22 mouse cellular contexts compared by ENCODE assay signal in genomic region chr16:64885142-64885541, GRCm38 (mm10). TPM values are rescaled to one million over a fixed set of nuclear protein-coding genes. Genes with fewer than 3 reads are reported as not detected.
A peak's percentile ranks its signal among the peaks of the same experiment; 100 is the strongest.
DNase-seq lines count a peak whose midpoint lies in the region; ATAC-seq and TF ChIP-seq lines count a peak whose summit lies in the region.
"Had no signal": no experiment of that assay in that cellular context is flagged by ENCODE, and none has a peak within 500 bp of the region (broad histone marks: within the 10 kb centered on the region; RNA-seq: fewer than 3 reads in every experiment).

No protein-coding gene starts in this region.

- H3K9me3 ChIP-seq in hindbrain, embryonic 11.5 days (ENCODE audit: control insufficient read depth, low read length): no peaks in the 10 kb centered on the region
- H3K9me3 ChIP-seq in hindbrain, embryonic 13.5 days: 0 out of 2 replicates have a peak, but pooled peaks cover 3% of the 10 kb centered on the region
- peaks cover 35% of the 10 kb centered on the region for H3K9me3 ChIP-seq in ES-Bruce4 (replicated peaks; ENCODE audit: control insufficient read depth, insufficient read depth, low read length, poor library complexity, severe bottlenecking)
- H3K9me3 ChIP-seq: forebrain, embryonic 15.5 days; intestine, embryonic 15.5 days had no signal

- H3K4me3 ChIP-seq in hindbrain, embryonic 11.5 days (ENCODE audit: low read depth, low read length): no peak overlapping the region
- no peak overlapping the region for H3K4me3 ChIP-seq in hindbrain, embryonic 13.5 days
- no peak overlapping the region for H3K4me3 ChIP-seq in ES-Bruce4 (ENCODE audit: low read depth, low read length)
- H3K4me3 ChIP-seq: erythroblast, embryonic 14.5 days; forebrain, embryonic 15.5 days; gastrocnemius, adult 2 months; intestine, embryonic 15.5 days had no signal

- peak; percentile 97 for TF ChIP-seq EP300 in ES-Bruce4 (IDR thresholded peaks at IDR 0.05; ENCODE audit: insufficient read depth, low read depth, low read length)

- no peak for TF ChIP-seq POLR2A in ES-Bruce4 (IDR thresholded peaks at IDR 0.05; ENCODE audit: insufficient read depth, low read length)

- TF ChIP-seq CTCF in ES-Bruce4 (IDR thresholded peaks at IDR 0.05; ENCODE audit: low read depth, low read length): no peak

- no peak overlapping the region for H3K27ac ChIP-seq in hindbrain, embryonic 11.5 days (ENCODE audit: low read depth, low read length)
- no peak overlapping the region for H3K27ac ChIP-seq in hindbrain, embryonic 13.5 days
- H3K27ac ChIP-seq in ES-Bruce4 (ENCODE audit: insufficient read depth, low read length): peak overlapping the region; percentile 93
- H3K27ac ChIP-seq: forebrain, embryonic 15.5 days; gastrocnemius, adult 2 months; hindbrain, embryonic 14.5 days; intestine, embryonic 15.5 days had no signal

- no peaks in the 10 kb centered on the region for H3K36me3 ChIP-seq in hindbrain, embryonic 11.5 days (ENCODE audit: control insufficient read depth, insufficient read depth, low read length)
- H3K36me3 ChIP-seq in hindbrain, embryonic 13.5 days: no peaks in the 10 kb centered on the region
- H3K36me3 ChIP-seq in ES-Bruce4 (ENCODE audit: control insufficient read depth, insufficient read depth, low read length, poor library complexity, severe bottlenecking): no peaks in the 10 kb centered on the region
- H3K36me3 ChIP-seq: forebrain, embryonic 15.5 days; G1E; intestine, embryonic 15.5 days had no signal

- no peak for DNase-seq in hindbrain, embryonic 11.5 days (ENCODE audit: low spot score)
- peak; percentile 84 for DNase-seq in WW6 (ENCODE audit: low read depth, low spot score)
- DNase-seq in embryo, embryonic 10.5 days (ENCODE audit: low spot score): peak; percentile 61
- DNase-seq in layer of hippocampus, adult 11-12 months (ENCODE audit: low spot score): no peak
- DNase-seq in thymus, postnatal 4 days: no peak
- no peak for DNase-seq in frontal cortex, postnatal 10 days (ENCODE audit: low spot score in 2 of 2)
- DNase-seq: cerebellum, postnatal 10 days; gastrocnemius, adult 2 months; heart, postnatal 10 days; kidney, postnatal 25 days; layer of hippocampus, postnatal 36 days; left cerebral cortex, postnatal 4 days; lung, adult 2 months; lung, postnatal 4 days; midbrain, embryonic 14.5 days had no signal

- ATAC-seq in hindbrain, embryonic 11.5 days (ENCODE audit: low FRiP score): peak; percentile 49; the same call in 1 of the 2 replicates
- no peak for ATAC-seq in hindbrain, embryonic 13.5 days (ENCODE audit: low FRiP score)
- ATAC-seq: forebrain, embryonic 15.5 days had no signal

- 22% methylated on average over 3 of the region's 3 CpGs for WGBS in hindbrain, embryonic 11.5 days
- WGBS in hindbrain, embryonic 13.5 days: 26% methylated on average over 3 of the region's 3 CpGs

- H3K4me2 ChIP-seq in hindbrain, embryonic 11.5 days (replicated peaks; ENCODE audit: low read depth, low read length): no peak overlapping the region
- no peak overlapping the region for H3K4me2 ChIP-seq in hindbrain, embryonic 13.5 days
- H3K4me2 ChIP-seq: forebrain, embryonic 15.5 days; hindbrain, embryonic 14.5 days; intestine, embryonic 15.5 days had no signal

- H3K27me3 ChIP-seq in hindbrain, embryonic 11.5 days (ENCODE audit: control insufficient read depth, insufficient read depth, low read length): no peaks in the 10 kb centered on the region
- no peaks in the 10 kb centered on the region for H3K27me3 ChIP-seq in hindbrain, embryonic 13.5 days
- H3K27me3 ChIP-seq in ES-Bruce4 (ENCODE audit: control insufficient read depth, insufficient read depth, low read length, poor library complexity, severe bottlenecking): no peaks in the 10 kb centered on the region
- H3K27me3 ChIP-seq: forebrain, embryonic 15.5 days; intestine, embryonic 15.5 days had no signal

- H3K4me1 ChIP-seq in hindbrain, embryonic 11.5 days (replicated peaks; ENCODE audit: control insufficient read depth, insufficient read depth, low read length): no peaks in the 10 kb centered on the region
- H3K4me1 ChIP-seq in hindbrain, embryonic 13.5 days (replicated peaks): no peaks in the 10 kb centered on the region
- H3K4me1 ChIP-seq in ES-Bruce4 (ENCODE audit: control insufficient read depth, insufficient read depth, low read length): no peaks in the 10 kb centered on the region
- H3K4me1 ChIP-seq: forebrain, embryonic 15.5 days had no signal

- H3K9ac ChIP-seq in hindbrain, embryonic 11.5 days (ENCODE audit: low read depth, low read length): no peak overlapping the region
- H3K9ac ChIP-seq in hindbrain, embryonic 13.5 days: no peak overlapping the region
- no peak overlapping the region for H3K9ac ChIP-seq in ES-Bruce4 (ENCODE audit: low read depth, poor library complexity, severe bottlenecking)
- H3K9ac ChIP-seq: forebrain, embryonic 15.5 days; hindbrain, embryonic 14.5 days; intestine, embryonic 15.5 days had no signal

RNA-seq across cellular contexts. Expression of gene Cggbp1, which starts 33.3 kb away (rescaled TPM):
- polyA plus RNA-seq in hindbrain, embryonic 11.5 days (2014; fragmentation: Nextera tagmentation; extraction: Ambion mirVana): 109 and 125 TPM in 2 replicates
- polyA plus RNA-seq in hindbrain, embryonic 13.5 days (2015; fragmentation: Nextera tagmentation; extraction: Ambion mirVana): 68.2 and 72.9 TPM in 2 replicates
- 60.9 and 72.9 TPM in 2 replicates for polyA plus RNA-seq in ES-Bruce4 (2011; ENCODE audit: insufficient read depth, insufficient read length, low read depth, missing spikeins)

RNA-seq across cellular contexts. Expression of gene Zfp654, which starts 33.7 kb away (rescaled TPM):
- polyA plus RNA-seq in hindbrain, embryonic 11.5 days (2014; fragmentation: Nextera tagmentation; extraction: Ambion mirVana): 7.6 and 9.6 TPM in 2 replicates
- polyA plus RNA-seq in hindbrain, embryonic 13.5 days (2015; fragmentation: Nextera tagmentation; extraction: Ambion mirVana): 6.1 and 6.7 TPM in 2 replicates
- 12.0 and 12.1 TPM in 2 replicates for polyA plus RNA-seq in ES-Bruce4 (2011; ENCODE audit: insufficient read depth, insufficient read length, low read depth, missing spikeins)

Comparison
In these comparisons a context has a peak if more than half of its experiments do, and no peak if none do; other contexts are left out.
1. DNase-seq: peak in WW6 (single experiment) and embryo, embryonic 10.5 days (single experiment); none in hindbrain, embryonic 11.5 days (single experiment), layer of hippocampus, adult 11-12 months (single experiment), thymus, postnatal 4 days (single experiment) and frontal cortex, postnatal 10 days (0 of 2).